Mouse (Mus musculus) liver, postnatal 0 days (tissue): ENCODE results near the gene Ifnar1. TPM values are rescaled to one million over a fixed set of nuclear protein-coding genes. Genes with fewer than 3 reads are reported as not detected.
"Not testable (repeated sequence)": the region's sequence is repeated elsewhere in the genome, so short reads cannot be mapped to it uniquely, and the experiment has no call there.

Experiments
- ATAC-seq: fragments of 200-750 bp; cut with Nextera tagmentation; 2 replicates; pipeline ENCODE4 v1.8.0; 2017; ENCODE audit warnings: mild to moderate bottlenecking, moderate library complexity
- DNase-seq: peaks from one replicate; pipeline ENCODE4 v3.0.0-alpha.2; 2016
- H3K27ac ChIP-seq: fragments of 300-500 bp; sonication (generic); 2 replicates; pipeline ENCODE4 v1.5.1; 2014; ENCODE audit warnings: antibody characterized with exemption, moderate library complexity, mild to moderate bottlenecking, low read depth
- H3K27me3 ChIP-seq: fragments of 300-500 bp; sonication (generic); 2 replicates; pipeline ENCODE4 v1.6.1; 2014; ENCODE audit warnings: low read length, control low read depth, mixed read lengths; ENCODE audit not compliant: insufficient read depth
- H3K36me3 ChIP-seq: fragments of 300-500 bp; sonication (generic); replicated peaks from 2 replicates; pipeline ENCODE4 v1.6.1; 2014; ENCODE audit warnings: mild to moderate bottlenecking, control low read depth, low read length, moderate library complexity, mixed read lengths; ENCODE audit not compliant: insufficient read depth
- H3K4me1 ChIP-seq: fragments of 300-500 bp; sonication (generic); 2 replicates; pipeline ENCODE4 v1.6.1; 2014; ENCODE audit warnings: antibody characterized with exemption, mild to moderate bottlenecking, control low read depth; ENCODE audit not compliant: insufficient read depth
- H3K4me2 ChIP-seq: fragments of 300-500 bp; sonication (generic); 2 replicates; pipeline ENCODE4 v1.6.1; 2014; ENCODE audit warnings: low read depth, mild to moderate bottlenecking, low read length, moderate library complexity, mixed read lengths
- H3K4me3 ChIP-seq: fragments of 300-500 bp; sonication (generic); 2 replicates; pipeline ENCODE4 v1.5.1; 2014; ENCODE audit warnings: low read depth, low read length
- H3K9ac ChIP-seq: fragments of 300-500 bp; sonication (generic); replicated peaks from 2 replicates; pipeline ENCODE4 v1.6.1; 2014; ENCODE audit warnings: mild to moderate bottlenecking, moderate library complexity
- H3K9me3 ChIP-seq: fragments of 300-500 bp; sonication (generic); 2 replicates; pipeline ENCODE4 v1.6.1; 2016; ENCODE audit warnings: mild to moderate bottlenecking, control low read depth, low read length, mixed read lengths
- CTCF ChIP-seq: sonication (generic); IDR thresholded peaks from 2 replicates; pipeline ENCODE4 v1.5.1; 2016; ENCODE audit warnings: antibody characterized with exemption, low read depth
- EP300 ChIP-seq: IDR thresholded peaks from 2 replicates; pipeline ENCODE4 v1.6.1; 2016; ENCODE audit warnings: antibody characterized with exemption, low read depth, mild to moderate bottlenecking
- WGBS: fragments of 180-500 bp; shearing (Covaris S2); extraction: QIAGEN DNeasy Blood & Tissue Kit; methylation state at CpG from one replicate; pipeline ENCODE4 v1.1.7; 2014; ENCODE audit not compliant: insufficient replicate concordance; 5-methylcytosine and 5-hydroxymethylcytosine counted together
- polyA plus RNA-seq: library from polyadenylated mRNA; unstranded; fragments of >200 nt; fragmentation: Nextera tagmentation; extraction: Ambion mirVana; gene quantifications from 2 replicates; pipeline ENCODE4 v1.2.1, GENCODE M21; 2015

The Ifnar1 gene
- polyA plus RNA-seq = 16.3 and 16.6 TPM in 2 replicates

GRCm38 (mm10) chr16:91484808-91485700, at the start of gene Ifnar1:
Gene Ifnar1 (plus strand): TSS chr16:91485238.
- H3K36me3 ChIP-seq = peaks cover 9% of the 10 kb centered on the region
- H3K27me3 ChIP-seq = no peaks in the 10 kb centered on the region
- TF ChIP-seq EP300 (peak; percentile 45; the same call in 1 of the 2 replicates), CTCF (no peak)
- peak; percentile 98 for ATAC-seq
- H3K9ac ChIP-seq = peak within 1 kb of the TSS; percentile 86
- H3K4me1 ChIP-seq = peaks cover 24% of the 10 kb centered on the region
- under 1% methylated on average over 57 of the region's 68 CpGs for WGBS
- peak within 1 kb of the TSS; percentile 66 for H3K4me2 ChIP-seq
- H3K27ac ChIP-seq = peak within 1 kb of the TSS; percentile 97
- peak; percentile 100 for DNase-seq
- H3K4me3 ChIP-seq = peak within 1 kb of the TSS; percentile 82
- H3K9me3 ChIP-seq = no peaks in the 10 kb centered on the region

- Histone ChIP-seq H3K27me3 (no peaks in the 10 kb centered on the region), H3K4me2 (no peak overlapping the region), H3K4me3 (no peak overlapping the region), H3K9me3 (no peaks in the 10 kb centered on the region), H3K27ac (0 out of 2 replicates have a peak overlapping the region, but pooled peaks have one; percentile 39), H3K4me1 (peaks cover 50% of the 10 kb centered on the region), H3K9ac (0 out of 2 replicates have a peak overlapping the region, but pooled peaks have one; percentile 6), H3K36me3 (no peaks in the 10 kb centered on the region)
- no peak for DNase-seq
- 50% methylated on average over 3 of the region's 3 CpGs for WGBS
- no peak for TF ChIP-seq EP300
- no peak for TF ChIP-seq CTCF
- ATAC-seq = no peak
Observed at GRCm38 (mm10) chr16:91438081-91438480, 47.0 kb upstream of the Ifnar1 start.

- H3K4me2 ChIP-seq, H3K9ac ChIP-seq, ATAC-seq, DNase-seq, H3K4me3 ChIP-seq, H3K9me3 ChIP-seq, H3K36me3 ChIP-seq, H3K27me3 ChIP-seq: not testable (repeated sequence)
- H3K4me1 ChIP-seq = peaks cover 48% of the 10 kb centered on the region
- WGBS = 94% methylated on average over 1 of the region's 1 CpGs
- H3K27ac ChIP-seq = 0 out of 2 replicates have a peak overlapping the region, but pooled peaks have one; percentile 39
Observed at GRCm38 (mm10) chr16:91438599-91438998, 46.4 kb upstream of the Ifnar1 start.

GRCm38 (mm10) chr16:91441366-91441765, 43.7 kb upstream of the Ifnar1 start:
- TF ChIP-seq EP300 (peak; percentile 94), CTCF (peak; percentile 64)
- Histone ChIP-seq H3K9me3 (no peaks in the 10 kb centered on the region), H3K4me2 (peak overlapping the region; percentile 52), H3K36me3 (no peaks in the 10 kb centered on the region), H3K4me3 (no peak overlapping the region), H3K27me3 (no peaks in the 10 kb centered on the region), H3K4me1 (peaks cover 42% of the 10 kb centered on the region), H3K9ac (peak overlapping the region; percentile 17; the same call in 1 of the 2 replicates), H3K27ac (peak overlapping the region; percentile 94)
- DNase-seq (peak; percentile 86), ATAC-seq (peak; percentile 91)
- 14% methylated on average over 7 of the region's 7 CpGs for WGBS

- Histone ChIP-seq H3K4me3 (no peak overlapping the region), H3K36me3 (no peaks in the 10 kb centered on the region), H3K4me2 (peak overlapping the region; percentile 52), H3K4me1 (peaks cover 45% of the 10 kb centered on the region), H3K27ac (peak overlapping the region; percentile 94), H3K27me3 (no peaks in the 10 kb centered on the region), H3K9ac (no peak overlapping the region; the same call in 1 of the 2 replicates), H3K9me3 (no peaks in the 10 kb centered on the region)
- TF ChIP-seq CTCF (0 out of 2 replicates have a peak, but pooled peaks have one; percentile 9), EP300 (peak; percentile 97)
- WGBS = 44% methylated on average over 7 of the region's 7 CpGs
- ATAC-seq = peak; percentile 97
- peak; percentile 80 for DNase-seq
Observed at GRCm38 (mm10) chr16:91441811-91442240, 43.2 kb upstream of the Ifnar1 start.

- H3K36me3 ChIP-seq = no peaks in the 10 kb centered on the region
- peak overlapping the region; percentile 58 for H3K9ac ChIP-seq
- no peak for DNase-seq
- TF ChIP-seq EP300 (no peak), CTCF (no peak)
- ATAC-seq = peak; percentile 32
- no peaks in the 10 kb centered on the region for H3K9me3 ChIP-seq
- H3K27ac ChIP-seq = peak overlapping the region; percentile 94
- H3K4me3 ChIP-seq = no peak overlapping the region
- peaks cover 51% of the 10 kb centered on the region for H3K4me1 ChIP-seq
- 43% methylated on average over 4 of the region's 4 CpGs for WGBS
- H3K27me3 ChIP-seq = no peaks in the 10 kb centered on the region
- H3K4me2 ChIP-seq = peak overlapping the region; percentile 10
Observed at GRCm38 (mm10) chr16:91442446-91442845, 42.6 kb upstream of the Ifnar1 start.
